Mouse (Mus musculus): ENCODE results near the gene Gm3248. TPM values are rescaled to one million over a fixed set of nuclear protein-coding genes. Genes with fewer than 3 reads are reported as not detected.
"Not testable (repeated sequence)": the region's sequence is repeated elsewhere in the genome, so short reads cannot be mapped to it uniquely, and the experiment has no call there.

The Gm3248 gene
- total RNA-seq (2012; rRNA removed) (not detected in 2 replicates), total RNA-seq (2014; rRNA removed) (not detected in 2 replicates), polyA plus RNA-seq (2012; ENCODE audit: insufficient read length, low read depth) (not detected in 2 replicates)

GRCm38 (mm10) chr14:5961635-5962034, at the start of gene Gm3248:
Gene Gm3248 (minus strand): TSS chr14:5961745.
- dilution Hi-C loops (cut with MboI; ENCODE audit: extremely low pct_ligation_motif_present, extremely low pct_unique_long_range_greater_than_20kb, low sequenced_read_pairs); H3K9me3 ChIP-seq (replicated peaks; ENCODE audit: low read length); H3K4me2 ChIP-seq (ENCODE audit: insufficient read depth, low read depth, poor library complexity, severe bottlenecking); DNase-seq (ENCODE audit: extremely low read depth); H3K4me1 ChIP-seq (ENCODE audit: control insufficient read depth in 1 of 2, insufficient read depth in 2 of 2); H3K36me3 ChIP-seq (replicated peaks in 1 of 2; ENCODE audit: control insufficient read depth in 1 of 2, insufficient read depth in 1 of 2, low read length in 1 of 2); H3K79me2 ChIP-seq (replicated peaks; ENCODE audit: control insufficient read depth, extremely low read depth, insufficient read depth, poor library complexity, severe bottlenecking); H3K27ac ChIP-seq (ENCODE audit: insufficient read depth, low read depth); H3K27me3 ChIP-seq (replicated peaks); in situ Hi-C loops (cut with MboI; ENCODE audit: low pct_ligation_motif_present, low pct_unique_long_range_greater_than_20kb, low sequenced_read_pairs); H3K9ac ChIP-seq (ENCODE audit: insufficient read depth, low read depth); H3K4me3 ChIP-seq (replicated peaks in 1 of 3; ENCODE audit: low read depth in 2 of 3, low read length in 2 of 3, poor library complexity in 1 of 3): not testable (repeated sequence)

- H3K36me3 ChIP-seq (replicated peaks in 1 of 2; ENCODE audit: control insufficient read depth in 1 of 2, insufficient read depth in 1 of 2, low read length in 1 of 2); H3K27me3 ChIP-seq (replicated peaks); H3K27ac ChIP-seq (ENCODE audit: insufficient read depth, low read depth); H3K4me1 ChIP-seq (ENCODE audit: control insufficient read depth in 1 of 2, insufficient read depth in 2 of 2); in situ Hi-C loops (cut with MboI; ENCODE audit: low pct_ligation_motif_present, low pct_unique_long_range_greater_than_20kb, low sequenced_read_pairs); H3K9me3 ChIP-seq (replicated peaks; ENCODE audit: low read length); H3K4me3 ChIP-seq (replicated peaks in 1 of 3; ENCODE audit: low read depth in 2 of 3, low read length in 2 of 3, poor library complexity in 1 of 3); H3K4me2 ChIP-seq (ENCODE audit: insufficient read depth, low read depth, poor library complexity, severe bottlenecking); H3K9ac ChIP-seq (ENCODE audit: insufficient read depth, low read depth); dilution Hi-C loops (cut with MboI; ENCODE audit: extremely low pct_ligation_motif_present, extremely low pct_unique_long_range_greater_than_20kb, low sequenced_read_pairs); DNase-seq (ENCODE audit: extremely low read depth); H3K79me2 ChIP-seq (replicated peaks; ENCODE audit: control insufficient read depth, extremely low read depth, insufficient read depth, poor library complexity, severe bottlenecking): not testable (repeated sequence)
These were observed 25.6 kb upstream of the Gm3248 start for GRCm38 (mm10) chr14:5987136-5987535.

GRCm38 (mm10) chr14:5979037-5979436, 17.5 kb upstream of the Gm3248 start, which contains the start of gene Gm3453:
Gene Gm3453 (minus strand): TSS chr14:5979137.
- H3K27ac ChIP-seq (ENCODE audit: insufficient read depth, low read depth); H3K9ac ChIP-seq (ENCODE audit: insufficient read depth, low read depth); in situ Hi-C loops (cut with MboI; ENCODE audit: low pct_ligation_motif_present, low pct_unique_long_range_greater_than_20kb, low sequenced_read_pairs); dilution Hi-C loops (cut with MboI; ENCODE audit: extremely low pct_ligation_motif_present, extremely low pct_unique_long_range_greater_than_20kb, low sequenced_read_pairs); H3K36me3 ChIP-seq (replicated peaks in 1 of 2; ENCODE audit: control insufficient read depth in 1 of 2, insufficient read depth in 1 of 2, low read length in 1 of 2); H3K4me1 ChIP-seq (ENCODE audit: control insufficient read depth in 1 of 2, insufficient read depth in 2 of 2); H3K9me3 ChIP-seq (replicated peaks; ENCODE audit: low read length); H3K4me2 ChIP-seq (ENCODE audit: insufficient read depth, low read depth, poor library complexity, severe bottlenecking); H3K79me2 ChIP-seq (replicated peaks; ENCODE audit: control insufficient read depth, extremely low read depth, insufficient read depth, poor library complexity, severe bottlenecking); H3K4me3 ChIP-seq (replicated peaks in 1 of 3; ENCODE audit: low read depth in 2 of 3, low read length in 2 of 3, poor library complexity in 1 of 3); DNase-seq (ENCODE audit: extremely low read depth); H3K27me3 ChIP-seq (replicated peaks): not testable (repeated sequence)

- dilution Hi-C loops (cut with MboI; ENCODE audit: extremely low pct_ligation_motif_present, extremely low pct_unique_long_range_greater_than_20kb, low sequenced_read_pairs); in situ Hi-C loops (cut with MboI; ENCODE audit: low pct_ligation_motif_present, low pct_unique_long_range_greater_than_20kb, low sequenced_read_pairs); H3K9me3 ChIP-seq (replicated peaks; ENCODE audit: low read length); H3K4me3 ChIP-seq (replicated peaks in 1 of 3; ENCODE audit: low read depth in 2 of 3, low read length in 2 of 3, poor library complexity in 1 of 3); H3K36me3 ChIP-seq (replicated peaks in 1 of 2; ENCODE audit: control insufficient read depth in 1 of 2, insufficient read depth in 1 of 2, low read length in 1 of 2); H3K9ac ChIP-seq (ENCODE audit: insufficient read depth, low read depth); H3K79me2 ChIP-seq (replicated peaks; ENCODE audit: control insufficient read depth, extremely low read depth, insufficient read depth, poor library complexity, severe bottlenecking); H3K27ac ChIP-seq (ENCODE audit: insufficient read depth, low read depth); H3K4me2 ChIP-seq (ENCODE audit: insufficient read depth, low read depth, poor library complexity, severe bottlenecking); DNase-seq (ENCODE audit: extremely low read depth); H3K4me1 ChIP-seq (ENCODE audit: control insufficient read depth in 1 of 2, insufficient read depth in 2 of 2); H3K27me3 ChIP-seq (replicated peaks): not testable (repeated sequence)
These were observed 896 bp upstream of the Gm3248 start for GRCm38 (mm10) chr14:5962441-5962840.

GRCm38 (mm10) chr14:5961102-5961501, 443 bp downstream of the Gm3248 start:
- DNase-seq (ENCODE audit: extremely low read depth); H3K79me2 ChIP-seq (replicated peaks; ENCODE audit: control insufficient read depth, extremely low read depth, insufficient read depth, poor library complexity, severe bottlenecking); dilution Hi-C loops (cut with MboI; ENCODE audit: extremely low pct_ligation_motif_present, extremely low pct_unique_long_range_greater_than_20kb, low sequenced_read_pairs); H3K4me2 ChIP-seq (ENCODE audit: insufficient read depth, low read depth, poor library complexity, severe bottlenecking); H3K4me3 ChIP-seq (replicated peaks in 1 of 3; ENCODE audit: low read depth in 2 of 3, low read length in 2 of 3, poor library complexity in 1 of 3); H3K36me3 ChIP-seq (replicated peaks in 1 of 2; ENCODE audit: control insufficient read depth in 1 of 2, insufficient read depth in 1 of 2, low read length in 1 of 2); H3K9me3 ChIP-seq (replicated peaks; ENCODE audit: low read length); H3K4me1 ChIP-seq (ENCODE audit: control insufficient read depth in 1 of 2, insufficient read depth in 2 of 2); H3K9ac ChIP-seq (ENCODE audit: insufficient read depth, low read depth); in situ Hi-C loops (cut with MboI; ENCODE audit: low pct_ligation_motif_present, low pct_unique_long_range_greater_than_20kb, low sequenced_read_pairs); H3K27ac ChIP-seq (ENCODE audit: insufficient read depth, low read depth); H3K27me3 ChIP-seq (replicated peaks): not testable (repeated sequence)

GRCm38 (mm10) chr14:5960479-5960878, 1.1 kb downstream of the Gm3248 start:
- DNase-seq (ENCODE audit: extremely low read depth); H3K4me3 ChIP-seq (replicated peaks in 1 of 3; ENCODE audit: low read depth in 2 of 3, low read length in 2 of 3, poor library complexity in 1 of 3); H3K36me3 ChIP-seq (replicated peaks in 1 of 2; ENCODE audit: control insufficient read depth in 1 of 2, insufficient read depth in 1 of 2, low read length in 1 of 2); H3K4me2 ChIP-seq (ENCODE audit: insufficient read depth, low read depth, poor library complexity, severe bottlenecking); H3K79me2 ChIP-seq (replicated peaks; ENCODE audit: control insufficient read depth, extremely low read depth, insufficient read depth, poor library complexity, severe bottlenecking); H3K9ac ChIP-seq (ENCODE audit: insufficient read depth, low read depth); in situ Hi-C loops (cut with MboI; ENCODE audit: low pct_ligation_motif_present, low pct_unique_long_range_greater_than_20kb, low sequenced_read_pairs); dilution Hi-C loops (cut with MboI; ENCODE audit: extremely low pct_ligation_motif_present, extremely low pct_unique_long_range_greater_than_20kb, low sequenced_read_pairs); H3K27me3 ChIP-seq (replicated peaks); H3K9me3 ChIP-seq (replicated peaks; ENCODE audit: low read length); H3K4me1 ChIP-seq (ENCODE audit: control insufficient read depth in 1 of 2, insufficient read depth in 2 of 2); H3K27ac ChIP-seq (ENCODE audit: insufficient read depth, low read depth): not testable (repeated sequence)
